Mouse (Mus musculus): Measurements from ENCODE around the gene Nosip. TPM values are rescaled to one million over a fixed set of nuclear protein-coding genes. Genes with fewer than 3 reads are reported as not detected.

Nosip gene
- polyA plus RNA-seq, 1 experiment from 2014 or later = 60.9 TPM

- H3K4me1 ChIP-seq (replicated peaks; ENCODE audit: control insufficient read depth, insufficient read depth, low read length) = peaks cover 21% of the 10 kb centered on the region
- H3K9me3 ChIP-seq (ENCODE audit: control insufficient read depth, low read length) = no peaks in the 10 kb centered on the region
- H3K4me2 ChIP-seq = peak overlapping the region; percentile 71; the same call in 1 of the 2 replicates
- ATAC-seq (replicated peaks; ENCODE audit: low FRiP score) = no peak
- H3K27ac ChIP-seq (ENCODE audit: low read depth, low read length) = peak overlapping the region; percentile 6; the same call in 1 of the 2 replicates
- H3K4me3 ChIP-seq (ENCODE audit: low read depth, low read length) = no peak overlapping the region
- 62% methylated on average over 6 of the region's 6 CpGs for WGBS
- H3K9ac ChIP-seq (ENCODE audit: low read depth, low read length) = no peak overlapping the region
- no peak for DNase-seq (ENCODE audit: low spot score)
- H3K36me3 ChIP-seq (ENCODE audit: control insufficient read depth, insufficient read depth, low read length) = no peaks in the 10 kb centered on the region
- H3K27me3 ChIP-seq (replicated peaks; ENCODE audit: control insufficient read depth, insufficient read depth, low read length) = no peaks in the 10 kb centered on the region
These were observed 1.6 kb upstream of the Nosip start for GRCm38 (mm10) chr7:45060632-45061122.

DNA sequence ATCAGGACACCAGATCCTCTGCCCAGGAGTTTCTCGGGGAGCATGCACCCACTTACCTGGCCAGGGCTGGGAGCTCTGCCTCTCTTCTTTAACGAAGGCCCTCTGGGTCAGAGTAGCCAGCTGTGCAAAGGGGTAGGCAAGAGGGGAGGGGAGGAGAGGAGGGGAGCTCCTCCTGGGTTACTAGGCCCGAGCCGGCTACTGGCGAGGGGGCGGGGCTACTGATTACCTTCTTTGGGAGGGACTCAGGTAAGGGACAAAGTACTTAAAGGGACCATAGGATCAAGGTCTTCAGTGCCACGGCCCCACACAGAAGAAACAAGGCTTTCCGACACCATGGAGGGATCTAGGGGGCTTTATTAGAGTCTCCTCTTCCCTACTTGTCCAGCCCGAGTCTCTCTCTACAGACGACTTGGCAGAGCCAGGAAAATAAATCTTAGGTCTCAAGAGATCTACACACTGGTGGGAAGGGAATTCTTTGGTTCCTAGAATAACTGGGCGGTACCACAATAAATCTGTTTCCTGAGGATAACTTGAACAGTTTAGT is 625 bp upstream of the Nosip start:
- H3K4me1 ChIP-seq (replicated peaks; ENCODE audit: control insufficient read depth, insufficient read depth, low read length) = peaks cover 21% of the 10 kb centered on the region
- peak overlapping the region; percentile 66 for H3K4me3 ChIP-seq (ENCODE audit: low read depth, low read length)
- peak; percentile 10; the same call in 1 of the 2 replicates for ATAC-seq (replicated peaks; ENCODE audit: low FRiP score)
- no peak for DNase-seq (ENCODE audit: low spot score)
- WGBS = 27% methylated on average over 11 of the region's 11 CpGs
- H3K36me3 ChIP-seq (ENCODE audit: control insufficient read depth, insufficient read depth, low read length) = no peaks in the 10 kb centered on the region
- peak overlapping the region; percentile 34; the same call in 1 of the 2 replicates for H3K27ac ChIP-seq (ENCODE audit: low read depth, low read length)
- peak overlapping the region; percentile 70 for H3K9ac ChIP-seq (ENCODE audit: low read depth, low read length)
- peak overlapping the region; percentile 71 for H3K4me2 ChIP-seq
- no peaks in the 10 kb centered on the region for H3K9me3 ChIP-seq (ENCODE audit: control insufficient read depth, low read length)
- H3K27me3 ChIP-seq (replicated peaks; ENCODE audit: control insufficient read depth, insufficient read depth, low read length) = no peaks in the 10 kb centered on the region

- no peak overlapping the region for H3K4me3 ChIP-seq (ENCODE audit: low read depth, low read length)
- H3K9ac ChIP-seq (ENCODE audit: low read depth, low read length) = no peak overlapping the region; the same call in 1 of the 2 replicates
- no peaks in the 10 kb centered on the region for H3K27me3 ChIP-seq (replicated peaks; ENCODE audit: control insufficient read depth, insufficient read depth, low read length)
- 49% methylated on average over 4 of the region's 4 CpGs for WGBS
- no peak overlapping the region for H3K4me2 ChIP-seq
- no peaks in the 10 kb centered on the region for H3K9me3 ChIP-seq (ENCODE audit: control insufficient read depth, low read length)
- peak overlapping the region; percentile 0; the same call in 1 of the 2 replicates for H3K27ac ChIP-seq (ENCODE audit: low read depth, low read length)
- peaks cover 10% of the 10 kb centered on the region for H3K4me1 ChIP-seq (replicated peaks; ENCODE audit: control insufficient read depth, insufficient read depth, low read length)
- ATAC-seq (replicated peaks; ENCODE audit: low FRiP score) (peak; percentile 12; the same call in 1 of the 2 replicates), DNase-seq (ENCODE audit: low spot score) (no peak)
- H3K36me3 ChIP-seq (ENCODE audit: control insufficient read depth, insufficient read depth, low read length) = no peaks in the 10 kb centered on the region
These were observed 5.2 kb downstream of the Nosip start for GRCm38 (mm10) chr7:45067190-45067999.

- peaks cover 10% of the 10 kb centered on the region for H3K4me1 ChIP-seq (replicated peaks; ENCODE audit: control insufficient read depth, insufficient read depth, low read length)
- no peak for DNase-seq (ENCODE audit: low spot score)
- H3K36me3 ChIP-seq (ENCODE audit: control insufficient read depth, insufficient read depth, low read length) = no peaks in the 10 kb centered on the region
- no peak overlapping the region for H3K9ac ChIP-seq (ENCODE audit: low read depth, low read length)
- H3K27me3 ChIP-seq (replicated peaks; ENCODE audit: control insufficient read depth, insufficient read depth, low read length) = no peaks in the 10 kb centered on the region
- peak; percentile 68 for ATAC-seq (replicated peaks; ENCODE audit: low FRiP score)
- no peak overlapping the region for H3K4me3 ChIP-seq (ENCODE audit: low read depth, low read length)
- no peaks in the 10 kb centered on the region for H3K9me3 ChIP-seq (ENCODE audit: control insufficient read depth, low read length)
- no peak overlapping the region for H3K27ac ChIP-seq (ENCODE audit: low read depth, low read length)
- no peak overlapping the region for H3K4me2 ChIP-seq
- 14% methylated on average over 5 of the region's 5 CpGs for WGBS
These were observed 5.7 kb downstream of the Nosip start for GRCm38 (mm10) chr7:45068000-45068318.

GRCm38 (mm10) chr7:45069671-45070070 is 7.4 kb downstream of the Nosip start:
- no peaks in the 10 kb centered on the region for H3K9me3 ChIP-seq (ENCODE audit: control insufficient read depth, low read length)
- WGBS = 71% methylated on average over 2 of the region's 2 CpGs
- no peak overlapping the region for H3K4me2 ChIP-seq
- no peak overlapping the region for H3K27ac ChIP-seq (ENCODE audit: low read depth, low read length)
- peaks cover 10% of the 10 kb centered on the region for H3K36me3 ChIP-seq (ENCODE audit: control insufficient read depth, insufficient read depth, low read length)
- DNase-seq (ENCODE audit: low spot score) (no peak), ATAC-seq (replicated peaks; ENCODE audit: low FRiP score) (no peak)
- H3K27me3 ChIP-seq (replicated peaks; ENCODE audit: control insufficient read depth, insufficient read depth, low read length) = no peaks in the 10 kb centered on the region
- H3K4me1 ChIP-seq (replicated peaks; ENCODE audit: control insufficient read depth, insufficient read depth, low read length) = 0 out of 2 replicates have a peak, but pooled peaks cover 5% of the 10 kb centered on the region
- no peak overlapping the region for H3K4me3 ChIP-seq (ENCODE audit: low read depth, low read length)
- H3K9ac ChIP-seq (ENCODE audit: low read depth, low read length) = no peak overlapping the region

DNA sequence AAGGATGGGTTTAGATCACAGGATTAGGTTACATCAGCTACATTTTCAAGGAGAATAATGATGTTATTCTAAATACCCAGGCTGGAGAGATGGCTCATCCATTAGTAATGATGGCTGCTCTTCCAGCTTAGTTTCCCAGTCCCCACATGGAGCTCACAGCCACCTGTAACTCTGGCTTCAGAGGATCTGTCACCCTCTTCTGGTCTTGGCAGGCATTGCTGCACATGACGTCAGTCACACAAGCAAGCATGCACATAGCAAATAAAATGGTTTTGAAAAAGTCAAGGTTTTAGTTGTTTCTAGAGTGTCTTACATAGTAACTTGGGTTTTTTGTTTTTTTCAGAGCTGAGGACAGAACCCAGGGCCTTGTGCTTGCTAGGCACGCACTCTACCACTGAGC is 10.0 kb downstream of the Nosip start:
- H3K4me3 ChIP-seq (ENCODE audit: low read depth, low read length) = no peak overlapping the region
- peaks cover 20% of the 10 kb centered on the region for H3K36me3 ChIP-seq (ENCODE audit: control insufficient read depth, insufficient read depth, low read length)
- H3K27ac ChIP-seq (ENCODE audit: low read depth, low read length) = no peak overlapping the region
- ATAC-seq (replicated peaks; ENCODE audit: low FRiP score) (no peak), DNase-seq (ENCODE audit: low spot score) (no peak)
- H3K9ac ChIP-seq (ENCODE audit: low read depth, low read length) = no peak overlapping the region
- H3K4me1 ChIP-seq (replicated peaks; ENCODE audit: control insufficient read depth, insufficient read depth, low read length) = peaks cover 12% of the 10 kb centered on the region; the same call in 1 of the 2 replicates
- H3K27me3 ChIP-seq (replicated peaks; ENCODE audit: control insufficient read depth, insufficient read depth, low read length) = no peaks in the 10 kb centered on the region
- H3K9me3 ChIP-seq (ENCODE audit: control insufficient read depth, low read length) = no peaks in the 10 kb centered on the region
- H3K4me2 ChIP-seq = no peak overlapping the region
- WGBS = 83% methylated on average over 2 of the region's 2 CpGs

GRCm38 (mm10) chr7:45073171-45073707 is 11.0 kb downstream of the Nosip start:
- no peak overlapping the region for H3K9ac ChIP-seq (ENCODE audit: low read depth, low read length)
- 60% methylated on average over 7 of the region's 7 CpGs for WGBS
- H3K27ac ChIP-seq (ENCODE audit: low read depth, low read length) = no peak overlapping the region
- H3K9me3 ChIP-seq (ENCODE audit: control insufficient read depth, low read length) = no peaks in the 10 kb centered on the region
- H3K4me3 ChIP-seq (ENCODE audit: low read depth, low read length) = no peak overlapping the region
- H3K4me1 ChIP-seq (replicated peaks; ENCODE audit: control insufficient read depth, insufficient read depth, low read length) = peaks cover 12% of the 10 kb centered on the region; the same call in 1 of the 2 replicates
- H3K4me2 ChIP-seq = no peak overlapping the region
- no peak for ATAC-seq (replicated peaks; ENCODE audit: low FRiP score)
- peaks cover 25% of the 10 kb centered on the region for H3K36me3 ChIP-seq (ENCODE audit: control insufficient read depth, insufficient read depth, low read length)
- no peak for DNase-seq (ENCODE audit: low spot score)
- H3K27me3 ChIP-seq (replicated peaks; ENCODE audit: control insufficient read depth, insufficient read depth, low read length) = no peaks in the 10 kb centered on the region

DNA sequence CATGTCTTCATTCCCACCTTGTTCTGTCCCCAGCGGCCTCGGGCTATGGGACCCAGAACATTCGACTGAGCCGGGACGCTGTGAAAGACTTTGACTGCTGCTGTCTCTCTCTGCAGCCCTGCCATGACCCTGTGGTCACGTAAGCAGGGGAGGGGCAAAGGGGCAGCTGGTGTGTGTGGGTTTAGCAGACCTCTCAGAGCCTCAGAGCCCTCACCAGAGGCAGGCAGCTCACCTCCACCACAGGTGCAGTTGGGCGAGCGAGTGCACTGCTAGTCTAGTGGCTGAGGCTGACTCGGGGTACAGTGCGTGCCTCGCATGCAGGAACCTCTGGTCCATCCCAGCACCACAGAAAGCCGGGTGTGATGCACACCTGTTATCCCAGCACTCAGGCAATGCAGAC is 11.7 kb downstream of the Nosip start:
- Histone ChIP-seq H3K4me2 (no peak overlapping the region), H3K9ac (ENCODE audit: low read depth, low read length) (no peak overlapping the region), H3K36me3 (ENCODE audit: control insufficient read depth, insufficient read depth, low read length) (peaks cover 25% of the 10 kb centered on the region), H3K27ac (ENCODE audit: low read depth, low read length) (no peak overlapping the region), H3K4me3 (ENCODE audit: low read depth, low read length) (no peak overlapping the region), H3K27me3 (replicated peaks; ENCODE audit: control insufficient read depth, insufficient read depth, low read length) (no peaks in the 10 kb centered on the region), H3K4me1 (replicated peaks; ENCODE audit: control insufficient read depth, insufficient read depth, low read length) (peaks cover 12% of the 10 kb centered on the region; the same call in 1 of the 2 replicates), H3K9me3 (ENCODE audit: control insufficient read depth, low read length) (no peaks in the 10 kb centered on the region)
- DNase-seq (ENCODE audit: low spot score) (no peak), ATAC-seq (replicated peaks; ENCODE audit: low FRiP score) (no peak)
- 84% methylated on average over 12 of the region's 12 CpGs for WGBS

Measured in liver, embryonic 11.5 days (tissue).